Comparison of ENCODE assay signal across 21 mouse cellular contexts in the genomic region with DNA sequence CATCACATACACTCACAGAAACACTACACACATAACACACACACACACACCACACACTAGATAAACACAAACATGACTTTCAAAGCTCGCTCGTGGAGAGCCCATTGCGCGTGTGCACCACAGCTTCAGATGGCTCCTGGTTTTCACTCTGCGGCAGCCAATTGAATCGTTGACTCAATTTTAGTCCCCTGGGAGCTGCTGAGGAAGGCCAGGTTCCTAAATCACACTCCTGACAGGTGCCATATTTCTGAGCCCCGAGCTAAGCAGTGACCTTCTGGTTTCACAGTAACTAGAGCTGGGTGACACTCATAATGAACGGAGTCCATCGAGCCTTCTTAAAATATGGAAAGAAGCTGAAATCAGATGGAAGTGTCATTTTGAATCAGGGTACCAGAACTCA.
"Had no signal": no experiment of that assay in that cellular context is flagged by ENCODE, and none has a peak within 500 bp of the region (broad histone marks: within the 10 kb centered on the region; RNA-seq: fewer than 3 reads in every experiment).

No protein-coding gene starts in this region.

- H3K4me2 ChIP-seq: limb, embryonic 13.5 days; liver, embryonic 13.5 days had no signal

- H3K9ac ChIP-seq: limb, embryonic 13.5 days; liver, embryonic 13.5 days had no signal

- H3K4me3 ChIP-seq: layer of hippocampus, adult 2 months; limb, embryonic 10.5 days; limb, embryonic 13.5 days; liver, embryonic 13.5 days; midbrain, embryonic 10.5 days had no signal

- DNase-seq: kidney, adult 2 months; kidney, postnatal 25 days; layer of hippocampus, adult 9-11 months; liver; liver, embryonic 13.5 days; lung, adult 2 months; lung, postnatal 14 days; midbrain, embryonic 14.5 days; retina, postnatal 1 day; right cerebral cortex, postnatal 25 days; thymus, adult 2 months; thymus, postnatal 14 days; thymus, postnatal 4 days had no signal

- H3K36me3 ChIP-seq: limb, embryonic 10.5 days; limb, embryonic 13.5 days; liver, embryonic 13.5 days; midbrain, embryonic 10.5 days had no signal

- H3K27me3 ChIP-seq: limb, embryonic 13.5 days; liver, embryonic 13.5 days had no signal

- H3K27ac ChIP-seq: kidney, postnatal 0 days; layer of hippocampus, adult 2 months; limb, embryonic 10.5 days; limb, embryonic 13.5 days; liver, embryonic 13.5 days; macrophage; midbrain, embryonic 10.5 days; stomach, postnatal 0 days had no signal

- H3K4me1 ChIP-seq: limb, embryonic 10.5 days; limb, embryonic 13.5 days; liver, embryonic 13.5 days; midbrain, embryonic 10.5 days had no signal

- H3K9me3 ChIP-seq: limb, embryonic 10.5 days; limb, embryonic 13.5 days; liver, embryonic 13.5 days; midbrain, embryonic 10.5 days had no signal

- ATAC-seq: intestine, postnatal 0 days had no signal
